Mouse (Mus musculus): Measurements from ENCODE around the gene Usp54.
"Not testable (repeated sequence)": the region's sequence is repeated elsewhere in the genome, so short reads cannot be mapped to it uniquely, and the experiment has no call there.

Usp54 gene

DNA sequence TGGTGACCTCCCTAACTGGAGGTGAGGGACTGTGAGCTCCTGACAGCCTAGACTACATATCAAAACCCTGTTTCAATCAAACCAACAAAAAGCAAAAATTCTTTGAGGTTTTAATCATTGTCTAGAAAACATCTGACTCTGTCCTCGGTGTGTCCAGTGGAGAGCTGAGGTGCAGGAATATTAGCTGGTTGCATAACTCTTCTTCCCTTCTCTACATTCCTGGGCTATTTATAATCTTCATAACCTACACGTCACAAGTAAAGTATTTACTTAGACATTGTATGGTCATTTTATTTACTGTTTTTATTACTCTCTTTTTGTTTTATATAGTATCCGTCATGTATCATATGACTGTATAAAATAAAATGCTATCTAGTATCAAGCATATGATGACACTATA is 31.3 kb downstream of the Usp54 start:
- no peak for DNase-seq (ENCODE audit: low read depth, low spot score)

DNA sequence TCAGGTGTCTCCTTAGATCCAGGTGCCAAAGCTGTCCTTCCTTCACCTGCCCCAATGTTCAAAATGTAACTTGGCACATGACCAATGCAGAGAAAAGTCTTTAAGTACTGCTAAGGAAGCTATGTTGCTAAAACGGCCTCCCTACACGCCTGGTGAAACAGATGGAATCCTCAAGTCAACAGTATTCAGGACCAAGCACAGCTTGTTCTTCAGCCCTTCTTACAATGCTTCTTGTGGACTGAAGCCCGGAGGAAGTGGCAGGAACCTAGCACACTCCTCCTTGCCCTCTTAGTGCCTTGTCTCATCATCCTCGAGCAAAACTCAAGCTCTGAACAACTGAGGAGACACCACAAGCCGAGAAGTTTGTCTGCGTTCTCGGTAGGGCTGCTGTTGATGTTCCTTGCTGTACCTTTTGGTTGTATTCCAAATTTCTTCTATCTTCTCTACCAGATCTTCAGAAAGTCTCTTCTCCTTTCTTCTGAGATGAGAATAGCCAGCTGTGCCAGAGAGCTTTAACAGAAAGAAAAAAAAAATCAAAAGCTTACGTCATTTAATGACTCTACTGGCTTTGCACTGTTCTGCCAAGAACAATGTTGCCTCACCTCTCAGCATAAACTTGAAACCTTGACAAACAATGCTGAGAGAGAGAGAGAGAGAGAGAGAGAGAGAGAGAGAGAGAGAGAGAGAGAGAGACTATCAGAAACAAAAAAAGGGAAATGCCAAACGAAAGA is 33.3 kb downstream of the Usp54 start:
- DNase-seq (ENCODE audit: low read depth, low spot score): no peak

DNA sequence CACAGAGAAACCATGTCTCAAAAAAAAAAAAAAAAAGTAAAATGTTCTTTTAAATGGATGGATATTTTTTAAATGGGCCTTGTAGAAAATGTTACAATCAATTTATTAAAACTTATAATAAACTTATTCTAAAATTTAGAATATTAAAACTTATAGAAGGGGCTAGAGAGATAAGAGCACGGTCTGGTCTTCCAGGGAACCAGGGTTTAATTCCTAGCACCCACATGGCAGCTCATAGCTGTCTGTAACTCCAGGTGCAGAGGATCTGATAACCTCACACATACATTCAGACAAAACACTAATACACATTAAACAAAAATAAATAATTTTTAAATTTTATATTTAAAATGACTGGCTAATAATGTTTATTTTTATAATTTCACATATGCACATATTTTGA is 39.6 kb downstream of the Usp54 start:
- DNase-seq (ENCODE audit: low read depth, low spot score): no peak

DNA sequence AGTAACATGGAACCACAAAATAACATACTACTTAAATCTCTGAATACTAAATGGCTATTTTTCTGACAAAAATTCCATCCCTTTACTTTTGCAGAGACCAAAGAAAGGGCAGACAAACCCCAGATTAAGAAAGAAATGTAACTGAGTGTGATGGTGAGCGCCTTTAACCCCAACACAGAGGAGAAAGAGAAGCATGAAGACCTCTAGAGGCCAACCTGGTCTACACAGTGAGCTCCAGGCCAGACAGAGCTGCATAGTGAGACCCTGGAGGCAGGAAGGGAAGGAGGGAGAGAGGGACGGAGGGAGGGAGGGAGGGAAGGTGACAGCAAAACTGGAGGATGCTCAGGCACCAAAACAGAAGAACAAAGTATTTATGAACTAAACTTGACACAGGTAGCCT is 40.7 kb downstream of the Usp54 start:
- no peak for DNase-seq (ENCODE audit: low read depth, low spot score)

DNA sequence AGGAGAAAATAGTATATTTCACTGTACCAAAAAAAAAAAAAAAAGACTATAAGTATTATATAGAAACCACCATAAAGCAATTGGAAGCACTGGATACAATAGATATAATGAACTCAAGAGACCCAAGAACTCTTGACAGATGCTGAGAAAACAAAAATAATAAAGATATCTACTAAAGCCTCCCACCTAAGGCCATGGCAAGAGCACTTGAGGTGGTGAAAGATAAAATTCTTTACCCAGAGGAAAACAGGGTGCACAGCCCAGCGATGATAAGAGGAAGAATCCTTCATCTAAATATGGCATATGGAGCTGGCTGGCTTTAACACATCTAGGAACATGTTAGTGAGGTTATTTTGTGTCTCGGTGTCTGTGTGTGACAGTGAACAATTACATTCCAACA is 41.3 kb downstream of the Usp54 start:
- no peak for DNase-seq (ENCODE audit: low read depth, low spot score)

DNA sequence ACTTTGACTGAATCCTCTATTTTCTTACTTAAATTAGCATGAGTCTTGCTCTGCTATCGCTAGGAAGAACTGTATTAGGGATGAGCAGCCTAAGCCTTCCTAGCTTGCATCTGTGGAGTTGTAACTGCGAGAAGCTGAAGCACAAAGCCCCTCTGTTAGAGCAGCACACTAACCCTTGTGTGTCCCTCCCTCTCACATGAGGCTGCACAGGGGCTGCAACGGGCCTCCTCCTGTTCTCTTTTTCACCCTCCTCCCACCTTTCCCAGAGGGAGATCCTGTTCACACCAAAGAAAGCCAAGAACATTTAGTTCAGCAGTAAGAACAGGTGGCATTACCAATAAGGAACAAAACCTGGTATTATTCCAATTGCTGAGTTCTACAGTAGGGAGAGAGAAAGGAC is 45.1 kb downstream of the Usp54 start:
- DNase-seq (ENCODE audit: low read depth, low spot score): no peak

DNA sequence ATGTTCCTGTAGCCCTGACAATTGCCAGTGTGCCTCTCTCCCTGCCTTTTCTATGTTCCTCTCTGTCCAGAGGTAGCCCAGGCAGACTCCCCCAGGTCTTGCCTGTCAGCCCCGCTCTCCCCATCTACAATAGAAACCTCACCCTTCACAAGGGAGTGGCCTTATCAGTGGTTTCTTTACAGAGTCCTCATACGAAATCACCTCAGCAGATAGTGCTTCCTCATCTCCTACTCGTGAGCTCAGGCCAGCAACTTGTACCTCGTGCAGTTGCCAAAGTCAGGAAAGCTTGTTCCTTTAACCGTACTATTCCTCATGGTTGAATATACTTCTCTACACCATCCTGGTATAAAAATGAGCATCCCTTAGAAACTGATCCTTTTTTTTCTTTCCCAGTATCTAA is 53.4 kb downstream of the Usp54 start:
- no peak for DNase-seq (ENCODE audit: low read depth, low spot score)

DNA sequence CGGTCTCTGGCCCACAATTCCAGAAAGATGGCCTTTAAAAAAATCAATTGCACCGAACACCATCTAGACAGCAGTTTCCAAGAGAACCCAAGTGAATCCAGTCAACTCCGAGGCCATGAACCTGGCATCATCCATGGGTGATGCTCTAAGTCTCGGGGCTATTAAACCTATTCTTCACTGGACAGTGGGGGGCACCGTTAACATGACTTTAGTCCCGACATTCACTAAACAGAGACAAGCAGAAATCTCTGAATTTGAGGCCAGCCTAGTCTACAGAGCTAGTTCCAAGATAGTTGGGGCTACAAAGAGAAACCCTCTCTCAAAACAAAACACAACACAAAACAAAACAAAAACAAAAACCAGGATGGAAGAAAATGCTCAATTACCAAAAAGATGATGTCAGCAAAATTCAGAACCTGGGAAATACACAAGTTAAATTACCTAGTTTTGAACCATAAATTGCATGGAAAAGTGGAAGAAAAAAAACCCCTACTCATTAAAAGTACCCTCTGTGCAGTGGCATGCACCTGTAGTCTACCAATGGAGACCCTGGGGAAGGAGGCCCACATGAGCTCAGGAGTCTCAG is 61.9 kb downstream of the Usp54 start:
- DNase-seq (ENCODE audit: low read depth, low spot score): peak; percentile 3

DNA sequence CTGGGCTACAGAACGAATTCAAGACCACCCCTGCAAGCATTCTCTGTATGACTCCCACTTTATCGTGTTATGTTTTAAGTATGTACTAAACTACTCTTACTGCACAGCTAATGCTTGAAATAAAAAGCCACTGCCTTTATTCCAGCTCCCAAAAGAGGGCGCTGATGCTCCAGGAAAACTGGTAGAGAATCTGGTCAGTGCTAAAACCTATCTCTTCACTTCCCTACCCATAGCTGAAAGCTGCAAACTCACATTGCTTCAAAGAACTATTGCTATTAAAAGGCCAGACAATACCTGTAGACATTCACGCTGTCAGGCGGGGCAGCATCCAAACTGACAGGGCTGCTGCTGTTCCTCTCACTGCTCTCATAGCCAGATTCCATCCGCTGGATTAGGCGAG is 64.7 kb downstream of the Usp54 start:
- DNase-seq (ENCODE audit: low read depth, low spot score): peak; percentile 79

DNA sequence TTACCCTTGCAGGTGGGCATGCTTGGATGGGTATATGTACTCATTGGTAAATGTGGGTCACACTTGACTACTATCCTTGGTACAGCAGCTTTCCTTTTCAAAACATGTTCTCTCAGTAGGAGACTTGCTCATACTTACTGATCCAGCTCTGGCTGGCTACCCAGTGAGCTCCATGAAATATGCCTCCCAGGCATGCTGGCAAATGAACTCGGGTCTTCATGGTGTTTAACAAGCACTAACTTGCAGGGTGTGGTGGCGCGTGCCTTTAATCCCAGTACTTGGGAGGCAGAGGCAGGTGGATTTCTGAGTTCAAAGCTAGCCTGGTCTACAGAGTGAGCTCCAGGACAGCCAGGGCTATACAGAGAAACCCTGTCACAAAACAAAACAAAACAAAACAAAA is 67.7 kb downstream of the Usp54 start:
- not testable (repeated sequence) for DNase-seq (ENCODE audit: low read depth, low spot score)

DNA sequence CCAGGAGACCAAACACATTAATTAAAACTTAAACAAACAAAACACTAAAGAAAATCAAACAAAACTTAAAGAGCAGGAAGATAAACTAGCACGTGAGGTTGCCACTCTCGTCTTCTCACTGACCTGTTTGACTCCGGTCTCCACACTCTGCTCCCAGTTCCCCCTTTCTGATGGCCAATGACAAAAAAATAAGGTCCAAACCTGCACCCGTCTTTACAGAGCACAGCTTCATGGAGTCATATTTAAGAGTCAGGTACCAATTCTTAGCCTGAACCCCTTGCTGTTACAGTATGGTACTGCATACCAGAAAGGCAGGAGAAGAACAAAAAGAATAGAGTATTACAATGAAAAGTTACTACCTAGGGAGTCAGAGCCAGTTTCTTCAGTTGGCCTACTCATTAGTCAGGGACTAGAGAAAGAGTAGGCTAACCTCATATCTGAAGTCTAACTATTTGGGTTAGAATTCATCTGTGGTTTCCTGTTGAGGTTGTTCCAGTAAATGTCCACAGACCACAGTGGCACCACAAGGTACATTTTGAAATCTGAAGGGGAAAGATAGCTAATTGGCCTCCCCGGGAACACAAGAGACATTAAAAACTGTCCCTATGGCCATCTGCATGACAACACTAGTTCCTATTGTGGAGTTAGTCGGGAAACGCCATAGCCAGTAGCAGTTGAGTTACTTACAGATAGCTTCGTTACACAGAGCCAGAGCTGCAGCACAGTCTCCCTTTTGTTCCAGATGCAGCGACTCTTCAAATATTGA is 75.4 kb downstream of the Usp54 start:
- no peak for DNase-seq (ENCODE audit: low read depth, low spot score)

DNA sequence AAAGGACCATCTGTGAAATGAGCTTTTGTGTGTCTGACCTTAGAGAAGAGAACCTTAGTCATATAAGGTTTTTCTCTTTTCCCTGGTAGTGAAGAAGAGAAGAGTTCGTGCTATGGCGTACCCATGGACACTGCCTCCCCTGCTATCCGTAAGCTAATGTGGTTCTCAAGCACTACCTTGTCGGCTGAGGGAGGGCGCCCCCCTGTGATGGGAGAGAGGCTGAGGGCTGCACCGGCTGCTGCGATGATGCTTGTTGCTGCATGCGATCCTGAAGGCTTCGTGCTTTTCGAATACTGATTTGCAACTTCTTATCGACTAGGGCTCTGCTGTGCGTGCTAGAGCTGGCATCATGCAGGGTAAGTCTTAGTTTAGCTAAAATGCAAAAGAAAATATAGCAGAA is 76.2 kb downstream of the Usp54 start:
- peak; percentile 24 for DNase-seq (ENCODE audit: low read depth, low spot score)

DNA sequence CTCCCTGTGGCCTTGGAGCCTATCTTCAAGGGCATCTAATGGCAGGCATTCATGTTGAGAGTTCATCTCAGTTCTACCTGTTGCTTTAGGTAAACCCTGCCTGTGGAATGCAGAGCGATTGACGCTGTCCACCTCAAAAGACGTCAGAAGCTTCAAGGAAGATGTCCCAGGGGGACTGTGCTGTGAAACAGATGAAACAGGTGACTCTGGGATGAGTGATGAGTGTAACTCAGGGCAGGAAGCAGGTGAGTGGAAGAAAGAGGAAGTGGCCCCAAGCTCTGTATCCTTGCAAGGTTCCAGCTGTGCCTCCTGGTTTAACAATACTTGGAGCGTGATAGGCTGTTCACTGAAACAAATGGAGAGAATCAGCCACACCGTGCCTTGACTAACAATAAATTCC is 79.0 kb downstream of the Usp54 start:
- DNase-seq (ENCODE audit: low read depth, low spot score): no peak

DNA sequence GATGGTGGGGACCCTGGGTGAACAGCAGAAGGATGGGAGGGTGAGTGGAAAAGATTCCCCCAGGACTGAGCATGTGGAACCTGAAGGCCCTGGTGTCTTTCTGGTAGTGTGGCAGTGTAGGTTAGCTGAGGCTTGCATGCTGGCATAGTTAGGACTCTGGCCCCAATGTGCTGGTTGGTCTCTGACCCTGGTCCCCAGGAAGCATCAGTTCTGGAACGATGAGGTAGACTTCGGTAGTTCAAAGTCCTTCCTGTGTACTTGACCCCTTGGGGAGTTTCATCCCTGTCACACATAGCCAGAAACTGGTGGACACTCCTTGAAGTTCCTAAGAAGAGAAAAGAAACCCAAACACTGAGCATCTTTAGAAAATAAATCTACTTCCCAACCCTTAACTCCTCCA is 90.7 kb downstream of the Usp54 start:
- no peak for DNase-seq (ENCODE audit: low read depth, low spot score)

DNA sequence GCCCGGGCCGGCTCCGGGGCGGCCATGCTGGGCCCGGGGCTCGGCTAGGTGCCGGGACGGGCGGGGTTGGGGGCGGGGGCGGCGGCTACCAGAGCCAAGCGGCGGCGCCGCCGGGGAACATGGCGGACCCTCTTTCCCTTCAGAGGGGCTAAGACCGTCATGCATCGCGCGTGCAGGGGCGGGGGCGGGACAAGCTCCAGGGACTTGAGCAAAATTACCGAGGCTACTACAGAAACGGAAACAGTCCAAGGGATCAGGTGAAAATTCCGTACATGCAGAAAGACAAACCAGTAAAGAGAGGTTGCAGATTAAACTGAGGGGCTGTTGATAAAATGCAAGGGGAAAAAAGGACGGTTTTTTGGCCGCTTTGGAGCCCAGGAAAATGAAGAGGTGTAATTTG is 94.4 kb downstream of the Usp54 start, which contains the start of gene Ppp3cb:
Ppp3cb (minus strand) TSS at position 159 of the 400 bp plus-strand sequence.
- peak; percentile 95 for DNase-seq (ENCODE audit: low read depth, low spot score)

DNA sequence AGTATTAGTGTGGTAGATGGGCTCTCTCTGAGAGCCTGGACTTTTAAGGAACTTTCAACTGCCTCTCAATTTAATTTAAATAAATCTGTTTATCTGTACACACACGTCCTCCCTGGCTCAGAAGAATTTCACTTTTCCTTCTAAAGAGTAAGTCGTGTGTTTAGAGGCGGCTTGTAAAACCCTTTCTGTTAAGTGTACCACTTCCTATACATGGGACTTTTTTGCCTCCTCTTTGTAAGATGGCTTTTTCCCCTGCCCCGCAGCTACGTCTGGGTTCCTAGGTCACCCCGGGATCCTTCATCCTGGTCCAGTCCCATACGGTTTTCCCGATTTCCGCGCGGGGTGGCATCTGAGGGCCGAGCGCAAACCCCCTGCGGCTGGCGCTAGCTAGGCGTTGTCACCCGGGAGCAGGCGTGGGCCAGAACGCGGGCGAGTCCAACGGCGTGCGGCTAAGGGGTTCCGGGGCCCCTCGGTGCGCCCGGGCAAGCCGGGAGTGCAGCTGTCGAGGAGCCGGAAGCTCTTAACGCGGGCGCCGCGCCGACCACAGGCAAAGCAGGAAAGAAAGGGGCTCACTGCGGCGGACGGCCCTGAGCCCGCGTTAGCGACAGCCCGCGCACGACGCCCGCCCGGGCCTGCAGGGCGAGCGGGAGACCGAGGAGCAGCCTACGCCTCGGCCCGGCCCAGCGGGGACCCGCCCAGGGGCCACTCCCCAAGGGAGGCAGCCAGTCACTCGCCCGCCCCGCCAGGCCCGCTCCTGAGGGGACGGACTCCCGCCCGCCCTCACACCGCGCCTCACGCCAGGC is 95.1 kb downstream of the Usp54 start:
- DNase-seq (ENCODE audit: low read depth, low spot score): peak; percentile 87

DNA sequence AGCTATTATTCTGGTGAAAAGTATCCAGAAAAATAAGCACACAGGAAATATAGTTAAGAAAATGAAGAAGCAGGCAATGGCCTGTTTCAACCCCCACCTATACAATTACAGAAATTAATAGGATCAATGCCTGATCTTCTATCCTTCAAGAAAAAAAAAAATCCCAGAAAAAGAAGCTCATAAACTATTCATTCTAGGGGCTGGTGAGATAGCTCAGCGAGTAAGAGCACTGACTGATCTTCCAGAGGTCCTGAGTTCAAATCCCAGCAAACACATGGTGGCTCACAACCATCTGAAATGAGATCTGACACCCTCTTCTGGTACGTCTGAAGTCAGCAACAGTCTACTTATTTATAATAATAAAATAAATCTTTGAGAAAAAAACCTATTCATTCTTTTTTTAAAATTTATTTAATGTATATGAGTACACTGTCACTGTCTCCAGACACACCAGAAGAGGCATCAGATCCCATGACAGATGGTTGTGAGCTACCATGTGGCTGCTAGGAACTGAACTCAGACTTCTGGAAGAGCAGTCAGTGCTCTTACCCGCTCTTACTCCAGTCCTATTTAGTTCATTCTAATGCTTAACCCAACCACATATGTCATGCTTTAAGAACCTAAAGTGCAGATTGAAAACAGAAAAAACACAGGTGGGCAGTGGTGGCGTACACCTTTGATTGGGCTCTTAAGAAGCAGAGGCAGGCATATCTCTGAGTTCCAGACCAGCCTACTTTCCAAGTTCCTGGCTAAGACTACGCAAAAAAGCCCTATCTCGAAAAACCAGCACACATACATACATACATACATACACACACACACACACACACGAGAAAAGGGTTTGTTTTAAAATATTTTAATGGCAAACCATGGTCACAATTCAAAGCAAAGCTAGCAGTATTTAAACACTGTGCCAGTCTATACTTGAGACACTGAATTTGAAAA is 96.1 kb downstream of the Usp54 start:
- DNase-seq (ENCODE audit: low read depth, low spot score): peak; percentile 19

DNA sequence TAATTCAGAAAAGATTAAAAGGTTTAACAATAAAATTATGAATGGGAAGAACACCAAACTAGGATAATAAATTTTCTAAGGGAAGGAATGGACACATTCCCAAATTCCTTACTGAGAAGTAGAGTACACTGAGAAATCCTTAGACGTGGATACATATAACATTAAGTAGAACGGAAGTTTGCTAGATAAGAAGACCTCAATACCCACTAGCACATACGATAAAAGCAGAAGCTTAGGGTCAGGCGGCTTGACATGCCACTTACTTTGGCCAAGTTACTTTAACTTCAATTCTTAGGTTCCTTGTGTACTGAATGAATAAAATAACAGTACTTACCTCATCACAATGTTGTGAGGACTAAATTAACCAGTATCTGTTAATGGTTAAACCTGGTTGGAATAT is 111.2 kb downstream of the Usp54 start:
- no peak for DNase-seq (ENCODE audit: low read depth, low spot score)

DNA sequence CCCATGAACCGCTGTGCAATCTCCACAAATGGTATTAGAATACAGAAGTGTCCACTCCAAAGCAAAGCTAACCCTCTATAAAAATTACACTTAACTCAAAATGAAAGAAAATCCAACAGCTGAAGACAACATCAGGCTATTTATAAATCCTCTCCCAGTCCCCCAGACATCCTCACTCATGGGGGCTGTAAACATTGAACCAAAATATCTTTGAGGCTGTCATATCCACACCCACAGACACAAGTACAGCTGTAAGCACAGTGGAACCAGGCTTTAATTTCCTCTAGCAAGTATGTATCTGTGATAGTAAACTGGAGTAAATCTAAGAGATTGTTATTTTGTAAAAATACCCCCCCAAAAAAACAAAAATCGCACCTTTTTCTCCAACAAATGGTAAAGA is 120.7 kb downstream of the Usp54 start:
- DNase-seq (ENCODE audit: low read depth, low spot score): no peak

DNA sequence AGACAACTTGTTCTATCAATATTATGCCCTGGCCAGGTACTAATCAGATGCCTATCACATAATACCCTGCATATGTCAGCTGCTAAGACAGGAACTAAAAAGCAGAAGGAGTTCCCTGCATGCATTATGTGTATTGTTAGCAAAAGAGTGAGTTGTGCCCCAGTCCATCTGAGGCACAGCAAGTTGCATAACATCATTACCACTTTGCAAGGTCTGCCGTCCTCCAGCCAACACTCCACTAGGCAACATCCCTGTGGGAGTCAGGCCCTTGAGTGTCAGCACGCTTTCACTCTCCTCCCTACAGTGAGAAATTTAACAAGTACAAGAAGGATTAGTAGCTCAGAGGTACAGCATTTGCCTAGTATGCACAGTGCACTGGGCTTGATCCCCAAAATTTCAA is 132.4 kb downstream of the Usp54 start:
- DNase-seq (ENCODE audit: low read depth, low spot score): no peak

DNA sequence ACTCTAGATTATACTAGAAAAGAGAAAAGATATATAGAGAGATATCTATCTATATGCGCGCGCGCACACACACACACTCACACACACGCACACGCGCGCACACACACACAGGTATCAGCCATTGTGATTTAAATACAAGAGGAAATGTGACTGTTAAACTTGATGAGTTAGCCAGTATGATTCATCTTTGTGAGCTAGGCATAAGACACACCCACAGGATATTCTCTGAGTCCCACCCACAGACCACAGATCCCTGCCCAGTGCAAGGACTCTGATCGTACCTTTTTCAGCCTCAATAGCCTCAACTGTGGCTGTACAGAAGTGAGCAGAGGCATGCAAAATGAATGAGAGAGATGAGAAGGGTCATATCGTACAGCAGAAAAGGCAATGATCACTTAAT is 137.9 kb downstream of the Usp54 start:
- DNase-seq (ENCODE audit: low read depth, low spot score): peak; percentile 60
